Mouse (Mus musculus): ENCODE results near the gene Olfr1396.

DNA sequence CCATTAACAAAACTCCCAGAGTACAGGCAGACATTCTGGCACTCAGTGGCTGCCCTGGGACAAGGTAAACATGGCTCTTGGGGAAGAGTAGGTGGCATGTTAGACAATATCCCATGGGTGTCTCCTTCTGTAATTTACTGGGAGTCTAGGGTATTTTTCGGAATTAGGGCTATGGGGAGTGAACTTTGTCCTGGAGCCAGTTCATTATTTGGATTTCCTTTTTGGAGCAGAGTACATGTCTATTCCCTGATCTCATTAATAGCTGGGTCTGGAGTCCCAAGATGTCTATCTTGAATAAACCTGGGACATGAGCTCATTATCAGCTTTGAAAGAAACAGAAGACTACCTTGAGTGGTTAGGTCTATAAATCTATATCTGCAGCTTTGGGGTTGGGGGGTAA lies 39.4 kb upstream of the Olfr1396 start, which contains the start of gene Olfr1394:
- TF ChIP-seq CTCF (IDR thresholded peaks at IDR 0.05; ENCODE audit: control insufficient read depth, insufficient read depth, insufficient read length) (no peak), MAX (IDR thresholded peaks at IDR 0.05) (no peak), MYOD1 (IDR thresholded peaks at IDR 0.05; ENCODE audit: control insufficient read depth, insufficient read length, low read depth) (no peak), MYOG (IDR thresholded peaks at IDR 0.05; ENCODE audit: control insufficient read depth, extremely low read depth, insufficient read length) (no peak), USF1 (IDR thresholded peaks at IDR 0.05; ENCODE audit: low read depth) (no peak), CEBPB (IDR thresholded peaks at IDR 0.05; ENCODE audit: low read depth) (no peak), FOSL1 (IDR thresholded peaks at IDR 0.05; ENCODE audit: insufficient read depth, low read length, poor library complexity, severe bottlenecking) (no peak)
